28 mouse cellular contexts compared by ENCODE assay signal in genomic region chr16:65315052-65315451, GRCm38 (mm10).
"Had no signal": no experiment of that assay in that cellular context is flagged by ENCODE, and none has a peak within 500 bp of the region (broad histone marks: within the 10 kb centered on the region; RNA-seq: fewer than 3 reads in every experiment).

No protein-coding gene starts in this region.

- H3K27me3 ChIP-seq: embryonic facial prominence, embryonic 12.5 days; embryonic facial prominence, embryonic 13.5 days; embryonic facial prominence, embryonic 15.5 days; forebrain, embryonic 12.5 days; forebrain, embryonic 13.5 days; forebrain, embryonic 15.5 days had no signal

- H3K36me3 ChIP-seq: embryonic facial prominence, embryonic 10.5 days; embryonic facial prominence, embryonic 12.5 days; embryonic facial prominence, embryonic 13.5 days; embryonic facial prominence, embryonic 15.5 days; forebrain, embryonic 10.5 days; forebrain, embryonic 12.5 days; forebrain, embryonic 15.5 days had no signal

- H3K27ac ChIP-seq: embryonic facial prominence, embryonic 10.5 days; embryonic facial prominence, embryonic 12.5 days; embryonic facial prominence, embryonic 13.5 days; embryonic facial prominence, embryonic 15.5 days; forebrain, embryonic 10.5 days; forebrain, embryonic 12.5 days; forebrain, embryonic 13.5 days; forebrain, embryonic 15.5 days; gastrocnemius, adult 2 months; heart, adult 2 months had no signal

- H3K9me3 ChIP-seq: embryonic facial prominence, embryonic 10.5 days; embryonic facial prominence, embryonic 12.5 days; embryonic facial prominence, embryonic 13.5 days; embryonic facial prominence, embryonic 15.5 days; forebrain, embryonic 10.5 days; forebrain, embryonic 12.5 days; forebrain, embryonic 13.5 days; forebrain, embryonic 15.5 days had no signal

- ATAC-seq: forebrain, embryonic 13.5 days; forebrain, embryonic 14.5 days; forebrain, embryonic 15.5 days; forebrain, embryonic 16.5 days; forebrain, postnatal 0 days had no signal

- H3K4me1 ChIP-seq: embryonic facial prominence, embryonic 10.5 days; embryonic facial prominence, embryonic 12.5 days; embryonic facial prominence, embryonic 13.5 days; embryonic facial prominence, embryonic 15.5 days; forebrain, embryonic 10.5 days; forebrain, embryonic 12.5 days; forebrain, embryonic 13.5 days; forebrain, embryonic 15.5 days had no signal

- DNase-seq: cerebellum, adult 8-10 months; cerebellum, adult 9-10 months; cerebellum, adult 9-11 months; cerebellum, postnatal 10 days; cerebellum, postnatal 14 days; cerebellum, postnatal 25 days; cerebellum, postnatal 36 days; embryo, embryonic 11 days; forebrain, postnatal 0 days; gastrocnemius, adult 2 months; gastrocnemius, postnatal 10 days; gastrocnemius, postnatal 14 days; gastrocnemius, postnatal 25 days; gastrocnemius, postnatal 36 days; heart, adult 11 months; heart, adult 18-20 months; heart, adult 2 months had no signal

- H3K4me3 ChIP-seq: embryonic facial prominence, embryonic 10.5 days; embryonic facial prominence, embryonic 12.5 days; embryonic facial prominence, embryonic 13.5 days; embryonic facial prominence, embryonic 15.5 days; erythroblast, embryonic 14.5 days; forebrain, embryonic 10.5 days; forebrain, embryonic 12.5 days; forebrain, embryonic 13.5 days; forebrain, embryonic 15.5 days; gastrocnemius, adult 2 months; heart, adult 2 months had no signal

- H3K4me2 ChIP-seq: embryonic facial prominence, embryonic 12.5 days; embryonic facial prominence, embryonic 13.5 days; embryonic facial prominence, embryonic 15.5 days; forebrain, embryonic 12.5 days; forebrain, embryonic 13.5 days; forebrain, embryonic 15.5 days had no signal

- H3K9ac ChIP-seq: embryonic facial prominence, embryonic 12.5 days; embryonic facial prominence, embryonic 13.5 days; embryonic facial prominence, embryonic 15.5 days; forebrain, embryonic 12.5 days; forebrain, embryonic 13.5 days; forebrain, embryonic 15.5 days; forebrain, postnatal 0 days had no signal
